Mouse (Mus musculus): ENCODE measurements around the gene Zic5. TPM values are rescaled to one million over a fixed set of nuclear protein-coding genes. Genes with fewer than 3 reads are reported as not detected.
A peak's percentile ranks its signal among the peaks of the same experiment; 100 is the strongest.

Zic5 gene
- polyA plus RNA-seq, 1 experiment: 3.3 TPM

DNA sequence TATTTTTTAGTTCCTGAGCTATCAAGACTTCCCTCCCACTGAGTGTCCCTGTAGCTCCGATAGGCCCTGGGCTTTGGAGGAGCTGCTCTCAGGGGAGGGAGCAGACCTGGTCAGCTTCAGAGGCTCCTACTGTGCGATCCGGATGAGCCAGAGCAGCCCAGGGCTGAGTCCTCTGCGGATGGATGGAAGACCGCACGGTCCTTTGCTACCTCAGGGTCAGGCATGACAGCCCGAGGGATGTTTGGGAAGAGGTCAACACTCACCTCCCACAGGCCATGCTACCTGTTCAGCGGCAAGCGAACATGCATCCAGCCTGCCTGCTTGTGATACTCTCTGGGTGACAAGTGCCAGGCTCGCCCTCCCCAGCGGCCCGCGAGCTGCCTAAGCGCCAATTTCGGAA is 15.7 kb upstream of the Zic5 start:
- Histone ChIP-seq H3K27ac (ENCODE audit: insufficient read depth, low read length) (peak overlapping the region; percentile 92), H3K4me1 (ENCODE audit: control insufficient read depth, insufficient read depth, low read length) (no peaks in the 10 kb centered on the region), H3K4me3 (ENCODE audit: insufficient read depth, low read length) (peak overlapping the region; percentile 34)
- TF ChIP-seq CTCF (IDR thresholded peaks at IDR 0.05; ENCODE audit: extremely low read depth, insufficient read depth, low read length) (no peak), POLR2A (IDR thresholded peaks at IDR 0.05; ENCODE audit: extremely low read depth, insufficient read depth, low read length) (no peak)

- Histone ChIP-seq H3K4me1 (ENCODE audit: control insufficient read depth, insufficient read depth, low read length) (no peaks in the 10 kb centered on the region), H3K4me3 (ENCODE audit: insufficient read depth, low read length) (no peak overlapping the region), H3K27ac (ENCODE audit: insufficient read depth, low read length) (peak overlapping the region; percentile 23; the same call in 1 of the 2 replicates)
- TF ChIP-seq POLR2A (IDR thresholded peaks at IDR 0.05; ENCODE audit: extremely low read depth, insufficient read depth, low read length) (no peak), CTCF (IDR thresholded peaks at IDR 0.05; ENCODE audit: extremely low read depth, insufficient read depth, low read length) (no peak)
Measured at GRCm38 (mm10) chr14:122480355-122480754, 14.9 kb upstream of the Zic5 start.

GRCm38 (mm10) chr14:122479461-122480109 is 14.1 kb upstream of the Zic5 start:
- H3K27ac ChIP-seq (ENCODE audit: insufficient read depth, low read length): no peak overlapping the region; the same call in 1 of the 2 replicates
- H3K4me1 ChIP-seq (ENCODE audit: control insufficient read depth, insufficient read depth, low read length): no peaks in the 10 kb centered on the region
- H3K4me3 ChIP-seq (ENCODE audit: insufficient read depth, low read length): no peak overlapping the region; the same call in 1 of the 2 replicates
- no peak for TF ChIP-seq CTCF (IDR thresholded peaks at IDR 0.05; ENCODE audit: extremely low read depth, insufficient read depth, low read length)
- TF ChIP-seq POLR2A (IDR thresholded peaks at IDR 0.05; ENCODE audit: extremely low read depth, insufficient read depth, low read length): no peak

- H3K27ac ChIP-seq (ENCODE audit: insufficient read depth, low read length): peak overlapping the region; percentile 93
- no peaks in the 10 kb centered on the region for H3K4me1 ChIP-seq (ENCODE audit: control insufficient read depth, insufficient read depth, low read length)
- TF ChIP-seq POLR2A (IDR thresholded peaks at IDR 0.05; ENCODE audit: extremely low read depth, insufficient read depth, low read length) (no peak), CTCF (IDR thresholded peaks at IDR 0.05; ENCODE audit: extremely low read depth, insufficient read depth, low read length) (no peak)
- peak overlapping the region; percentile 55 for H3K4me3 ChIP-seq (ENCODE audit: insufficient read depth, low read length)
Measured at GRCm38 (mm10) chr14:122478574-122479011, 13.1 kb upstream of the Zic5 start.

DNA sequence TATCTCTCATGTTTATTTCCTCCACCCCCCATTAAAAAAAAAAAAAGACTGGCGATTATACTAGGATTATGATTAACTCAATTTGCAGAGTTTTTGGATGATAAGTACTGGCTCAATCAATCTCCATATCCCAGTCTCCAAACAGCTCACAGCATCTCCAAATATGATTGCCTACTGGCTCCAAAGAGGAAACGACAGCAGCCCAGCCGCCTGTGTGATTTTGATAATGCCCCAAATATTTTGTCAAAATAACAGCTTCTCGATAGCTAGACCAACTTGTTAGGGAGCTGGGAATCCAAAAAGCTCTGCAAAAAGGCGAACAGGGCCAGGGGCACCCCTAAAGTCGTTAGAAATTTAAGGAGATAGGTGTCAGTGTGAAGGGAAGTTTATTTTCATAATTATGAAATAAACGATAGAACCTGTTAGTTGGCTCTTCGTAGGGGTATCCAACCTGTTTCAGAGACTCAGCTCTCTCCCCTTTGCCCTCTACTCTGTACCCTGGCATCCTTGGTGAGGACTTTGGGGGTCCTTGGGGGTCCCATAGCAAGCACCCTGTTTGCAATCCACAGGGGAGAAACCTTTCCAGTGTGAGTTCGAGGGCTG is 12.6 kb upstream of the Zic5 start:
- H3K27ac ChIP-seq (ENCODE audit: insufficient read depth, low read length): peak overlapping the region; percentile 93
- TF ChIP-seq CTCF (IDR thresholded peaks at IDR 0.05; ENCODE audit: extremely low read depth, insufficient read depth, low read length): no peak
- no peak for TF ChIP-seq POLR2A (IDR thresholded peaks at IDR 0.05; ENCODE audit: extremely low read depth, insufficient read depth, low read length)
- peak overlapping the region; percentile 55 for H3K4me3 ChIP-seq (ENCODE audit: insufficient read depth, low read length)
- H3K4me1 ChIP-seq (ENCODE audit: control insufficient read depth, insufficient read depth, low read length): no peaks in the 10 kb centered on the region

DNA sequence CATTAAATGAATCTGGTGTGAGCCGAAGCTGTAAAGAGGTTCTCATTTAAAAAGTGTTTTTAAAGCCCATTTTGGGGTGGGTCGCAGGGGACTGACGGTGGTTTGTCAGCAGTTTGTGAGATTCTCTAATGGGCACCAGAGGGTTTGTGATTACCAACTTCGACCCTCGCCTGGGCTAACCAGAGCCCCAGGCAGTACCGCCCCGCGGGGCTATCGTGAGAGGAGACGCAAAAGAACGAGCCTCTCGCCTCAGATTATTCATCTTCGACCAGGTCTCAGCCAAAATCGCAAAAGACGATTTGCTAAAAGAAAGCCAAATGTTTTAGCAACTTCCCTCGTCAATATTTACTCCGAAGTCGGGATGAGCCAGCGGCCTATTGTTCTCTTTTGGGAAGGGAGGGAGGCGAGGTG is 11.8 kb upstream of the Zic5 start:
- Histone ChIP-seq H3K4me3 (ENCODE audit: insufficient read depth, low read length) (peak overlapping the region; percentile 23), H3K27ac (ENCODE audit: insufficient read depth, low read length) (peak overlapping the region; percentile 87), H3K4me1 (ENCODE audit: control insufficient read depth, insufficient read depth, low read length) (no peaks in the 10 kb centered on the region)
- TF ChIP-seq POLR2A (IDR thresholded peaks at IDR 0.05; ENCODE audit: extremely low read depth, insufficient read depth, low read length): no peak
- no peak for TF ChIP-seq CTCF (IDR thresholded peaks at IDR 0.05; ENCODE audit: extremely low read depth, insufficient read depth, low read length)

- Histone ChIP-seq H3K27ac (ENCODE audit: insufficient read depth, low read length) (no peak overlapping the region), H3K4me1 (ENCODE audit: control insufficient read depth, insufficient read depth, low read length) (no peaks in the 10 kb centered on the region)
- TF ChIP-seq POLR2A (IDR thresholded peaks at IDR 0.05; ENCODE audit: extremely low read depth, insufficient read depth, low read length): no peak
Measured at GRCm38 (mm10) chr14:122476822-122477215, 11.3 kb upstream of the Zic5 start.

DNA sequence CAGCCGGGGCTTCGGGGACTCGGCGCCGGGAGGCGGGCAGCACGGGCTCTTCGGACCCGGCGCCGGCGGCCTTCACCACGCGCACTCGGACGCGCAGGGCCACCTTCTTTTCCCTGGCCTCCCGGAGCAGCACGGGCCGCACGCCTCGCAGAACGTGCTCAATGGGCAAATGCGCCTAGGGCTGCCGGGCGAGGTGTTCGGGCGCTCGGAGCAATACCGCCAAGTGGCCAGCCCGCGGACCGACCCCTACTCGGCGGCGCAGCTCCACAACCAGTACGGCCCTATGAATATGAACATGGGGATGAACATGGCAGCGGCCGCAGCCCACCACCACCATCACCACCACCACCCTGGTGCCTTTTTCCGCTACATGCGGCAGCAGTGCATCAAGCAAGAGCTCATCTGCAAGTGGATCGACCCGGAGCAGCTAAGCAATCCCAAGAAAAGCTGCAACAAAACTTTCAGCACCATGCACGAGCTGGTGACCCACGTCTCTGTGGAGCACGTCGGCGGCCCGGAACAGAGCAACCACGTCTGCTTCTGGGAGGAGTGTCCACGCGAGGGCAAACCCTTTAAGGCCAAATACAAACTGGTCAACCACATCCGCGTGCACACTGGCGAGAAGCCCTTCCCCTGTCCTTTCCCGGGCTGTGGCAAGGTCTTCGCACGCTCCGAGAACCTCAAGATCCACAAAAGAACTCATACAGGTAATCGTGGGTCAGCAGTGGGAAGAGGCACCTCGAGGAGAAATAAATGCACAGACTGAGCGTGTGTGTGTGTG is 10.8 kb upstream of the Zic5 start:
- no peaks in the 10 kb centered on the region for H3K4me1 ChIP-seq (ENCODE audit: control insufficient read depth, insufficient read depth, low read length)
- TF ChIP-seq POLR2A (IDR thresholded peaks at IDR 0.05; ENCODE audit: extremely low read depth, insufficient read depth, low read length) (no peak), CTCF (IDR thresholded peaks at IDR 0.05; ENCODE audit: extremely low read depth, insufficient read depth, low read length) (no peak)
- peak overlapping the region; percentile 23 for H3K4me3 ChIP-seq (ENCODE audit: insufficient read depth, low read length)
- H3K27ac ChIP-seq (ENCODE audit: insufficient read depth, low read length): peak overlapping the region; percentile 87; the same call in 1 of the 2 replicates

More at GRCm38 (mm10) chr14:122476822-122477215, 11.3 kb upstream of the Zic5 start:
- peak overlapping the region; percentile 23 for H3K4me3 ChIP-seq (ENCODE audit: insufficient read depth, low read length)

DNA sequence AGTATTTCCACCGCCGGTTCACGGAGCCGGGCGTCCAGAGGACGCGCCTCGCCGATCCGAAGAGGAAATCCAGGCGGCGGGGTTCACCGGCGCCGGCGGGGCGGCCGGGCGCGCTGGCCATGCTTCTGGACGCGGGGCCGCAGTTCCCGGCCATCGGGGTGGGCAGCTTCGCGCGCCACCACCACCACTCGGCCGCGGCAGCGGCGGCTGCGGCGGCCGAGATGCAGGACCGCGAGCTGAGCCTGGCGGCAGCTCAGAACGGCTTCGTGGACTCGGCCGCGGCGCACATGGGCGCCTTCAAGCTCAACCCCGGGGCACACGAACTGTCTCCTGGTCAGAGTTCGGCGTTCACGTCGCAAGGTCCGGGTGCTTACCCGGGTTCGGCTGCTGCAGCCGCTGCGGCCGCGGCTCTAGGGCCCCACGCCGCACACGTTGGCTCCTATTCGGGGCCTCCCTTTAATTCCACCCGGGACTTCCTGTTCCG is 10.1 kb upstream of the Zic5 start:
- H3K4me1 ChIP-seq (ENCODE audit: control insufficient read depth, insufficient read depth, low read length): no peaks in the 10 kb centered on the region
- H3K27ac ChIP-seq (ENCODE audit: insufficient read depth, low read length): peak overlapping the region; percentile 87; the same call in 1 of the 2 replicates
- TF ChIP-seq CTCF (IDR thresholded peaks at IDR 0.05; ENCODE audit: extremely low read depth, insufficient read depth, low read length) (no peak), POLR2A (IDR thresholded peaks at IDR 0.05; ENCODE audit: extremely low read depth, insufficient read depth, low read length) (no peak)
- peak overlapping the region; percentile 23 for H3K4me3 ChIP-seq (ENCODE audit: insufficient read depth, low read length)

Measured in cortical plate, adult 2 months (tissue).